Mouse (Mus musculus) kidney, postnatal 25 days (tissue): ENCODE measurements around the gene Cep41.

Experiments used
- DNase-seq, 2 experiments: peaks; one replicate each; pipeline ENCODE4 v3.0.0; 2021; ENCODE audit warnings: mixed read lengths in 2 of 2

Cep41 gene

DNA sequence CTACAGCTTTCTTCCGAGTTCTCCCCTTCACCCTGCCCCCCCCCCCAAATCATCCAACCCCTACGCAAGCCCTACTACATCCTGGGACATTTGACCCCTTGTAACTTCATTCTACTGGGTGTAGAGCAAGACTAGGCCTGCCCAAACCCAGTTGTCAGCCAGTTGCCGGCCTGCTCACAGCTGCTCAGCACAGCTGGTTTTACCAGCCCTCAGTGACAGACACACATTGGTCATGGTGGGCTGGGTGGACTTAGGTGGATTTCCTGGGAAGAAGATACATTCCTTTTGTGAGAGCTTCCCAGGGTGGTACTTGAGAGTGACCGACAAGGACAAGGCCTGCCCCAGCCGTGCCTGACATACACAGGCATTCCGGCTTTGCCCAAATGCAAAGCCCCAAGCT, 72.6 kb downstream of the Cep41 start:
- DNase-seq = peak in 1 of 2 experiments; percentile 7

DNA sequence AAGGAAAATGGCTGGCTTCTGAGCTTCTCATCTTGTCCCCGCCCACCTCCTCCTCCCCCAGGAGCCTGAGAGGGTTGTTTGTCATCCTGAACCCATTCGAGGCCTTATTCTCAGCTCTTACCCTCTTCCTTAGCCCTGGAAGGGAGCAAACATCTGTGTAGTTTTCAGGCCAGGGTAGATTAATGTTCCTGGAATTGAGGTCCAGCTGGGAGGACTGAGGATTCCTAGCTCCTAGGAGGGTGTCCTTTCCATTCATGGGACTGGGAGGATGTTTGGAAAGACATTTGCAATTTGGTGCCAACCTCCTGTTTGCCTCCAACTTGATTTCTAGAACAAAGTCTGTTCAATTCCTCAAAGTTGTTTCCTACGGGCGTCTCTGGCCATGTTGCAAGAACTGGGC, 73.0 kb downstream of the Cep41 start:
- DNase-seq = no peak

DNA sequence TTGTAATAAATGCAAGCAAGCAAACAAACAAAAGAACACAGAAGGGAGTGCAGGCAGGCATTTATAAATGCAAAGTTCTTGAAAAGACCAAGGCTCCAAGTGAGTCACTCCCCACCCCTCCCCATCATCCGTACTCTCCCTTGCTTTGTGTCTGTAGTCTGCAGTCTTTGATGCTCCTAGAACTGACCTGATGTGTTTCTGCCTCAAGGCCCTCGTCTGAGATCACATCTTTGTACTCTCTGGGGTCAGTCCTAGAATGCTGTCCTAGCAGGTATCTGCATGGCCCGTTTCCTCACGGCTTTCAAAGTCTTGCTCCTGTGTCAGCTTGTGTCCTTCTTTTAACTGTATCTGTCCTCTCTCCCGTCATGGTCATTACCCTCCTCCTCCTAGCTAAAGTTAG, 73.9 kb downstream of the Cep41 start:
- peak in 1 of 2 experiments; percentile 12 for DNase-seq

DNA sequence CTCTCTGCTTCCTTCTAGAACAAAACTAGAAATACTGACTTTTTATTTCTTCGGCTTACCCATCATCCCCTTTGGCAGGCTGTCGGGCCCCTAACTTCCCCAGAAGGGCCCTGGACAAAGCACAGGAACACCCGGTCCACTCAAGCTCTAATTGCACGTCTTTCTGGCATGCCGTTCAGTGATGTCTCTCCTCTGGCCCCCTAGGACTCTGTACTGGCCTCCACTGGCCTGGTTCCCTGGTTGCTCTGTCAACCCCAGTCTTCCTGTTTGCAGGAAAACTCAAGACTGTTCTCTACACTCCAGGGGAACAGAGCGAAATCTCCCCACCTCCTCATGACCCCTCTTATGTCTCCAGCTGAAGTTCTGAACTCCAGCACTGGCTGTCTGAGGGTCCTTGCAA, 74.8 kb downstream of the Cep41 start:
- DNase-seq = peak in 1 of 2 experiments; percentile 28

DNA sequence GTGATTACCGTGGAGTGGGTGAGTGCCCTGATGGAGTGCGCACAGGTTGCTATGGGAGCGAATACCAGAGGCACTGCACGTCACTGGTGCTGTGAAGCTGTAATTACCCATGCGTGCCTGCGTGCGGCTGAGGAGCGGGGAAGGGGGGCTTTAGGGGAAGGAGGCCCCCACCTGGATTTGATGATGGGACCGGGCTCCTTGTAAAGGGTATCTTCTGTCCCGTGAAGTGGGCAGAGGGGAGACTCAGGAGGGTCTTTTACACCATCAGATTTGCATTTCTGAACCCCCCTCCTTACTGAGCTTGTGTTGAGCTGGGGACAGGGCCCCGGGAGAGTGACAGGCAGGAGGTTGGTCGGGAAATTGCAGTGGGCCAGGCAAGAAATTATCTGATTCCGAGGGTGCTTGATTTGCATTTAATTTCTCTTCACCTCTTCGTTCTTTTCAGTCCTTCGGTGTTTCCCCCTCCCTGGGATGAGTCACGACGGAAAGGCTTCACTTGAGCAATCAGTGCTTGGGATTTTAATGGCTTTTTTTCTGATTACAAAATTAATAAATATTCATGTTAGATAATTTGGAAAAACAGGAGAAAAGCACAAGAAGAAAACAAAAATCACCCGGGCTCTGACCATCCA, 75.5 kb downstream of the Cep41 start:
- peak in 1 of 2 experiments; percentile 32 for DNase-seq

DNA sequence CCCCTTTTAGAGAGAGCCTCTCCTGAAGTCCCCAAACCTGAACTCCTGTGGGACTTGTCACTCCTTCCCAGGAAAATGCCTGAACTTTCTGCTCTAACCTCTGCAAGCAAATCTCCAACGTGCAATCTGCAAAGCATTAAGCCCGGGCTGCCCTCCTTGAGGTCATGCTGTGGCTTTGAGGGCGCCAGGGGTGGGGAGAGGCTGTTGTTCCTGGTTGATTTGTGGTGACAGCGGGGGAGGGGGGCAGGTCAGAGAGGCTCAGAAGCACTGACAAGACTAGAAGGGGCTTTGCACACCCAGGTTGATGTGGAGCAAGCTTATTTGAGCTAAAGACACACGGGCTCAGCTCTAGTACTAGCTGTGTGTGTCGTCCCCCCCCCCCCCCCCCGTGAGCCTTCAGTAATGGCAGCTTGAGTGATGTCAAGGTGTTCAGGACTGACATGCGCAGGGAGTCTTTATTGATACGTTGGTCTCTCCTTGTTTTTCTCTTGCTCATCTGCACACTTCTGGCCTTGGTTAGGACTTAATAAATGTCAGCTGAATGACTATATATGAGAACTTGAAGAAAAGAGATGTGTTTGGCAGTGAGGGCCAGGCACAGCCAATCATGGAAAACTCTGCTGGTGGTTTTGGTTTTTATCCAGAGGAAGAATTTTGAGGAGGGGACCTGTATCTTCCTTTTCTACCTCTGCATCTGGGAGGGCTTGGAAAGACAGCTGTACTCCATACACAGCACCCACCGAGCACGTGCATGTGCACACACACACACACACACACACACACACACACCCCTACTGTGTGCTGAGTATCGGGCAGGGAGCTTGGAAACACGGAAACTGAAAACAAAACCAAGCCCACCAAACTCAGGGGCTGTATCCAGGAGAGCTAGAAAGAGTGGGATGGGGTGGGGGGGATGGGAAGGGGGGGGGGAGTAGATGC, 76.3 kb downstream of the Cep41 start:
- DNase-seq = peak in 1 of 2 experiments; percentile 30

DNA sequence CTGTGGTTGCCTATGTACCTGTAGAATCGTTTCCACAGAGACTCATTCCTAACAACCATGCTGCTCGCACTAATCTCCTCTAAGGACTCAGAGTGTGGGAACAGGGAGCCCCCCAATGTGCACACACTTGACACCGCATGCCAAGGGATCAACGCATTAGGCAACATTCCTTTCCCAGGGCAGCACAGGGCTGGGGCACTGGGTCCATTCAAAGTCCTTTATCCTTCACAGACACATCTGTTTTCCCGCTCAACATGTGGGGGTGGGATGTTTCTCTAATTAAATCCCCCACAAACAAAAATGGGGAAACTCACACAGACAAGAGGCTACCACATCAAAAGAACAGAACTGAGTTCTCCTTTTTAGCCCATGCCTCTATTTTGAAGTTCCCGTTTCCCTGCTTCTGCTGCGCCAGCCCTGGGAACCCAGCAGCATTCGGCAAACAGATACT, 77.0 kb downstream of the Cep41 start:
- no peak for DNase-seq

DNA sequence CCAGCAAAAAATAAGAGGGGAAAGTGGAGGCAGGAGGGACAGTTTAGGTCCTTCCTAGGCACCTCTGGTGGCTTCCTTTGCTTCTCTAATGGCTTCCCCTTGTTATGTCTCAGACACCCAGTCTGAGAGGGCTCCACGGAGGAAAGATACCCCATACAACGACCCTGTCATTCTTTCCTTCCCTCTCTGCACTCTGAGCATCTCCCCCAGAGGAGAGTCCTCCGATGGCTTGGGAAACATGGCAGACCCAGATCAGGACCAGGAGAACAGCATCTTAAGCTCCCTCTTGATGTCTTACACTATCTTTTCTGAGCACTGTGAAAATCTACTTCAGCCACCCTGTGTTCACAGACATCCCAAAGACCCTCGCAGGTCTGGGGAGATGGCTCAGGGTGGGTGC, 77.8 kb downstream of the Cep41 start:
- no peak for DNase-seq

DNA sequence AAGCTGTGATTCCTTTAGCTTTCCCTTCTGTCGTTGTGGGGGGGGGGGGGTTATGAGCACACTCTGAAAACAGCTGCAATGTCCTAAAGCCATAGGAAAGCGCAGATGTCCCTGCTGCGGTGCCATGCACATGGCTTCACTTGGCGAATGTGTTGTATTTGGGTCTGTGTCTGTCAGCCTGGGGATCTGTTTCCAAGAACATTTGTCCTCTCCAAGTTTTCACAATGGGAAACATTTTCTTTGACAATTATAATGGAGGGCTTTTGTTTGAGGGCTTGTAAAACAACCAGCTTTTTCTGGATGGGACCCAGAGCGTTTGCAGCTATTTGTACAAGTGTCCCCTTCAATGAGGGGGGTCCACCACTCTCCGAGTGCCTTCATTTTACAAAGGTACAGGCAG, 79.3 kb downstream of the Cep41 start:
- DNase-seq = no peak

DNA sequence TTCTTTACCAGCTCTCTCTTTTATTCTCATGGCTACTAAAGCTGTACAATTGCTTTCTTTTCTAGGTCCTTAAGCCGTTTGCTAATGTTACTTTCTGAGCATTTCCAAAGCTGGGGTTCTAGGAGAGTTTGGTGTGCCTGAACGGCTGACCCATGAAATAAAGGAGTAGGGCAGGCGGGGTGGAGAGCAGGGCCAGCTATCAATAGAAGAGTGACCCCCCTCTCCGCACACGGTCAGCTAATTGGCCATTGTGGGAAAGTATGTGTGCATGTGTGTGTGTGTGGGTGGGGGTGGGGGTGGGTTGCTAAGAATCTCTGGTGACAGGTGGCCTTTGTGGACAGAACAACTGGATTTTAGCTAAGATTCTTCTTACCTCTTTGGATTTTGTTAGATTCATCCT, 82.3 kb downstream of the Cep41 start:
- no peak for DNase-seq

DNA sequence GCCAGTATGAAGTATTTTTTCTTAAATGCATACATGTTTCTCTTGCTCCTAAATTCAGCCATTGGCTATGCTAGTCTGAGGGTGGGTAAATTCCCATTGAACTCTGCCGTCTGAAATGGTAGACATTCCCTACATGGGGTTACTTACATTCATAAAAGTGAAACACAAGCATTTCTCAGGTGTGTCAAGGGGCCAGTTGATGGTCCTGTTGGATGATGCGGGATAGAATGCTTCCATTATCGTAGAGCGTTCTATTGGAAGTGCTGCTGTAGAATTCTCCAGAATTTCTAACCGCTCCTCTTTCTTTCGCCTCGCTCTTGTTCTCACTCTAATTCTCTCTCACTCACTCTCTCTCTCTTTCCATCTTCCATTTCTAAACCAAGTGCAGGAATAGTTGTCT, 82.8 kb downstream of the Cep41 start, which contains the start of gene Cpa5:
Gene Cpa5, plus strand, starts transcription at position 301 of the 400 bp plus-strand sequence.
- DNase-seq = no peak

DNA sequence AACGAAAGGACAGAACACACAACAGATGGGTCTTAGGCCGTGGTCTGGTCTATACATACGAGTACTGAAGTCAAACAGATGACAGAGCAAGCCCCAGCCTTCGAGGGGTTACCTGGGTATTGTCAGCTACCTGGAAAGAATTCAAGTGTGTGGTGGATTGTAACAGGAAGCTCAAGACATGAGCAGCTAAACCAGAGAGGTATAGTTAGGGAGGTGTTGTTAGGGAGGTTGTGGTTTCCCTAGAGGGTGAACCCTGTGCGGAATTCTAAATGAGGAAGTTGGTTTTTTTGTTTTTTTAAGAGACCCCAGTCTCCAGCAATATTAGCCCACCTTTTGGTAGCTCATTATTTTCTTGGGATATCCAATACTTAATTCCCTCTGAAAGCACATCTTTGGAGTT, 87.9 kb downstream of the Cep41 start:
- DNase-seq = no peak

DNA sequence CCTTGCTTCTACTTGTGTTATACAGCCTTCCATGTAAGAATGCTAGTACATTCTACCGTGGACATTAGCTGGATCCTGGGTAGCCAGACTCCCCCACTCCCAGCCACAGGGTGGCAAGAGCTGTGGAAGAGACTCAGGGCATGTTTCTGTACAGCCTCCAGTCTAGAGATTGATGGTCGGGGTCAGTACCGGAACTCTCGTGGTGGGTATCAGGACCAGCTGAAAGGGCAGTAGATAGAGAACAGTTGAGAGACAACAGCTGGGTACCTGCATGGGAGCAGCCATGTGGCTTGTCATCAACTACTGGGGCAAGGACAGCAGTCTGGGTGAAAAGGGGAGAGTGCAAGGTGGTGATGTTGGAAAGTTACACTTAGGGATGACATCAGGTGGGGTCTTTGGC, 88.4 kb downstream of the Cep41 start:
- no peak for DNase-seq

DNA sequence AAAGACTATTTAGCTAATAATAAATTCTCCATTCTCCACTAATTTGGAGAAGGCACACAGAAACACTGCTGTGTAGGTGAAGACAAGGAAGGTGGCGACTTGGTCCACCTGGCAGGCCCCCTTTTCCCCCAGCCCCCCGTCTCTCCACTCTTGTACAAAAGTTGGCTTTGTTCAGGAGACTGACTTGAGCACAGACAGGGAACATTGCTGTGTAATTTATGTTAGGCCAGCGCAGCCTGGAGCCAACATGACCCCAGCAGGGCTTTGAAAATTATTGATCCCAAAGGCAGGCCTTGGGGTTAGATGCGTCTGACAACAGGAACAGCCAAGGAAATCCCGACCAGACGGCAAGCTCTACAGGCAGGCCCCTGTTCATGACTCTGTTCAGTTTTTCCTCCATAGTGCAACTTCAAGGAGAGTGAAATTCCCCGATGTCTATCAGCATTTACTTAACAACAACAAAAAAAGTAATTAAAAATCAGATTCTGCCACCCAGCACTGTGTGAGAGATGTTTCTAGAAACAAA, 89.1 kb downstream of the Cep41 start:
- no peak for DNase-seq
